Mouse (Mus musculus) kidney, embryonic 14.5 days (tissue): ENCODE data around the gene Chrna1. TPM values are rescaled to one million over a fixed set of nuclear protein-coding genes. Genes with fewer than 3 reads are reported as not detected.

ENCODE experiments used
- ATAC-seq: fragments of 200-750 bp; cut with Nextera tagmentation; 2 replicates; pipeline ENCODE4 v1.8.0; 2017; ENCODE audit warnings: moderate number of reproducible peaks, mild to moderate bottlenecking, moderate TSS enrichment, moderate library complexity; ENCODE audit not compliant: low FRiP score, low TSS enrichment
- H3K27ac ChIP-seq: fragments of 300-500 bp; sonication (generic); 2 replicates; pipeline ENCODE4 v1.5.1; 2014; ENCODE audit warnings: low read depth, mild to moderate bottlenecking, low read length, moderate library complexity, mixed read lengths
- H3K27me3 ChIP-seq: fragments of 300-500 bp; sonication (generic); 2 replicates; pipeline ENCODE4 v1.6.1; 2014; ENCODE audit warnings: mild to moderate bottlenecking, low read length; ENCODE audit not compliant: control insufficient read depth, insufficient read depth
- H3K36me3 ChIP-seq: fragments of 300-500 bp; sonication (generic); 2 replicates; pipeline ENCODE4 v1.6.1; 2014; ENCODE audit warnings: low read length, mixed read lengths; ENCODE audit not compliant: control insufficient read depth, insufficient read depth
- H3K4me1 ChIP-seq: fragments of 300-500 bp; sonication (generic); 2 replicates; pipeline ENCODE4 v1.6.1; 2014; ENCODE audit warnings: low read length, mixed read lengths; ENCODE audit not compliant: control insufficient read depth, insufficient read depth
- H3K4me2 ChIP-seq: fragments of 300-500 bp; sonication (generic); replicated peaks from 2 replicates; pipeline ENCODE4 v1.6.1; 2014; ENCODE audit warnings: low read depth, mild to moderate bottlenecking, low read length
- H3K4me3 ChIP-seq: fragments of 300-500 bp; sonication (generic); 2 replicates; pipeline ENCODE4 v1.5.1; 2014; ENCODE audit warnings: mild to moderate bottlenecking, low read length
- H3K9ac ChIP-seq: fragments of 300-500 bp; sonication (generic); 2 replicates; pipeline ENCODE4 v1.6.1; 2014; ENCODE audit warnings: low read depth, mild to moderate bottlenecking, low read length, moderate library complexity
- H3K9me3 ChIP-seq: fragments of 300-500 bp; sonication (generic); 2 replicates; pipeline ENCODE4 v1.6.1; 2016; ENCODE audit warnings: low read length; ENCODE audit not compliant: control insufficient read depth
- WGBS: fragments of 180-500 bp; shearing (Covaris S2); extraction: QIAGEN DNeasy Blood & Tissue Kit; methylation state at CpG from one replicate; pipeline ENCODE4 v1.1.7; 2014; 5-methylcytosine and 5-hydroxymethylcytosine counted together
- polyA plus RNA-seq: library from polyadenylated mRNA; unstranded; fragments of >200 nt; fragmentation: Nextera tagmentation; extraction: Ambion mirVana; gene quantifications from 2 replicates; pipeline ENCODE4 v1.2.1, GENCODE M21; 2014

Chrna1 gene
- polyA plus RNA-seq, 1 experiment from 2014 or later, result 0.35 TPM

- H3K9me3 ChIP-seq, result no peaks in the 10 kb centered on the region
- no peak for ATAC-seq
- no peak overlapping the region for H3K27ac ChIP-seq
- H3K4me2 ChIP-seq, result no peak overlapping the region
- H3K9ac ChIP-seq, result no peak overlapping the region
- H3K4me3 ChIP-seq, result no peak overlapping the region
- 72% methylated on average over 5 of the region's 5 CpGs for WGBS
- H3K36me3 ChIP-seq, result no peaks in the 10 kb centered on the region; the same call in 1 of the 2 replicates
- H3K27me3 ChIP-seq, result no peaks in the 10 kb centered on the region
- H3K4me1 ChIP-seq, result peaks cover 11% of the 10 kb centered on the region; the same call in 1 of the 2 replicates
These were observed 29.1 kb upstream of the Chrna1 start for GRCm38 (mm10) chr2:73609067-73609723.

GRCm38 (mm10) chr2:73608391-73608790 is 28.3 kb upstream of the Chrna1 start:
- peaks cover 11% of the 10 kb centered on the region; the same call in 1 of the 2 replicates for H3K4me1 ChIP-seq
- no peak overlapping the region for H3K4me3 ChIP-seq
- no peaks in the 10 kb centered on the region for H3K9me3 ChIP-seq
- 49% methylated on average over 6 of the region's 6 CpGs for WGBS
- ATAC-seq, result no peak
- H3K36me3 ChIP-seq, result no peaks in the 10 kb centered on the region; the same call in 1 of the 2 replicates
- H3K27me3 ChIP-seq, result no peaks in the 10 kb centered on the region
- H3K4me2 ChIP-seq, result no peak overlapping the region
- H3K9ac ChIP-seq, result no peak overlapping the region
- H3K27ac ChIP-seq, result no peak overlapping the region

- Histone ChIP-seq H3K4me2 (no peak overlapping the region), H3K36me3 (no peaks in the 10 kb centered on the region), H3K4me1 (peaks cover 9% of the 10 kb centered on the region; the same call in 1 of the 2 replicates), H3K27me3 (no peaks in the 10 kb centered on the region), H3K9me3 (no peaks in the 10 kb centered on the region), H3K9ac (no peak overlapping the region), H3K4me3 (no peak overlapping the region), H3K27ac (no peak overlapping the region)
- ATAC-seq, result no peak
- 18% methylated on average over 4 of the region's 4 CpGs for WGBS
These were observed 27.5 kb upstream of the Chrna1 start for GRCm38 (mm10) chr2:73607609-73608008.

GRCm38 (mm10) chr2:73607146-73607545 is 27.0 kb upstream of the Chrna1 start:
- WGBS, result 45% methylated on average over 2 of the region's 2 CpGs
- no peak overlapping the region for H3K27ac ChIP-seq

GRCm38 (mm10) chr2:73606616-73607015 is 26.5 kb upstream of the Chrna1 start:
- no peaks in the 10 kb centered on the region for H3K27me3 ChIP-seq
- H3K27ac ChIP-seq, result no peak overlapping the region
- H3K9ac ChIP-seq, result no peak overlapping the region
- no peak overlapping the region for H3K4me3 ChIP-seq
- WGBS, result 93% methylated on average over 6 of the region's 6 CpGs
- peaks cover 9% of the 10 kb centered on the region; the same call in 1 of the 2 replicates for H3K4me1 ChIP-seq
- H3K4me2 ChIP-seq, result no peak overlapping the region
- ATAC-seq, result no peak
- H3K36me3 ChIP-seq, result no peaks in the 10 kb centered on the region
- no peaks in the 10 kb centered on the region for H3K9me3 ChIP-seq

More at GRCm38 (mm10) chr2:73607146-73607545, 27.0 kb upstream of the Chrna1 start:
- ATAC-seq, result no peak
- H3K4me1 ChIP-seq, result peaks cover 9% of the 10 kb centered on the region; the same call in 1 of the 2 replicates
- no peak overlapping the region for H3K4me3 ChIP-seq
- H3K4me2 ChIP-seq, result no peak overlapping the region
- H3K9ac ChIP-seq, result no peak overlapping the region
- no peaks in the 10 kb centered on the region for H3K27me3 ChIP-seq
- H3K9me3 ChIP-seq, result no peaks in the 10 kb centered on the region
- H3K36me3 ChIP-seq, result no peaks in the 10 kb centered on the region

GRCm38 (mm10) chr2:73605077-73605476 is 24.9 kb upstream of the Chrna1 start:
- H3K9me3 ChIP-seq, result no peaks in the 10 kb centered on the region
- H3K27me3 ChIP-seq, result no peaks in the 10 kb centered on the region
- 60% methylated on average over 8 of the region's 8 CpGs for WGBS
- no peak overlapping the region for H3K4me2 ChIP-seq
- H3K9ac ChIP-seq, result no peak overlapping the region
- no peak overlapping the region for H3K4me3 ChIP-seq
- H3K36me3 ChIP-seq, result no peaks in the 10 kb centered on the region
- H3K4me1 ChIP-seq, result peaks cover 9% of the 10 kb centered on the region; the same call in 1 of the 2 replicates
- ATAC-seq, result no peak
- H3K27ac ChIP-seq, result no peak overlapping the region

- H3K4me1 ChIP-seq, result peaks cover 9% of the 10 kb centered on the region; the same call in 1 of the 2 replicates
- H3K36me3 ChIP-seq, result no peaks in the 10 kb centered on the region
- no peak for ATAC-seq
- H3K9ac ChIP-seq, result no peak overlapping the region
- H3K4me3 ChIP-seq, result no peak overlapping the region
- no peaks in the 10 kb centered on the region for H3K9me3 ChIP-seq
- WGBS, result 88% methylated on average over 2 of the region's 2 CpGs
- no peak overlapping the region for H3K27ac ChIP-seq
- no peaks in the 10 kb centered on the region for H3K27me3 ChIP-seq
- H3K4me2 ChIP-seq, result no peak overlapping the region
These were observed 24.4 kb upstream of the Chrna1 start for GRCm38 (mm10) chr2:73604579-73604978.

- no peaks in the 10 kb centered on the region for H3K36me3 ChIP-seq
- no peak overlapping the region for H3K9ac ChIP-seq
- H3K4me3 ChIP-seq, result no peak overlapping the region
- H3K9me3 ChIP-seq, result no peaks in the 10 kb centered on the region
- 13% methylated on average over 2 of the region's 2 CpGs for WGBS
- no peak overlapping the region for H3K4me2 ChIP-seq
- no peak for ATAC-seq
- H3K27me3 ChIP-seq, result no peaks in the 10 kb centered on the region
- no peak overlapping the region for H3K27ac ChIP-seq
- peaks cover 12% of the 10 kb centered on the region; the same call in 1 of the 2 replicates for H3K4me1 ChIP-seq
These were observed 20.5 kb upstream of the Chrna1 start for GRCm38 (mm10) chr2:73600650-73601049.

GRCm38 (mm10) chr2:73597772-73598171 is 17.6 kb upstream of the Chrna1 start:
- ATAC-seq, result no peak
- H3K9me3 ChIP-seq, result no peaks in the 10 kb centered on the region
- no peaks in the 10 kb centered on the region for H3K27me3 ChIP-seq
- no peak overlapping the region for H3K4me2 ChIP-seq
- no peak overlapping the region for H3K4me3 ChIP-seq
- no peaks in the 10 kb centered on the region for H3K36me3 ChIP-seq
- 0 out of 2 replicates have a peak, but pooled peaks cover 12% of the 10 kb centered on the region for H3K4me1 ChIP-seq
- H3K9ac ChIP-seq, result no peak overlapping the region
- no peak overlapping the region for H3K27ac ChIP-seq
- WGBS, result 91% methylated on average over 11 of the region's 11 CpGs
